Mouse (Mus musculus) embryo, embryonic 9.5 days (tissue): Measurements from ENCODE around the gene Ago4.

Source experiments
- DNase-seq: peaks from one replicate; pipeline ENCODE4 v3.0.0-alpha.2; 2017; ENCODE audit errors: extremely low spot score

Gene Ago4

DNA sequence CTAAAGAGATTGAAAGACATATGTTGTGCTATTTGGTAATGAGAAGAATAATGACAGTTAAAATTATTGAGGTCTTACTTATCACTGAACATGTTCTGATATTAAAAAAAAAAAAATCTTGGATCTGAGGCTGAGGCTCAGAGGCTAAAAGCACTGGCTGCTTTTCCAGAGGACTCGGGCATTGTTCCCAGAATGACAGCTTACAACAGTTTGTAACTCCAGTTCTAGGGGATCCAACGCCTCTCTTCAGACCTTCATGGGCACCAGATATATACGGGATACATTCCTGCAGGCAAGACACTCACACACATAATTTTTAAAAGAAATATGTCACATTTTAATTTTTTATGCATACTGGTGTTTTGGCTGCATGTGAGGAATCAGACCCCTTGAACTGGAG, 7.1 kb downstream of the Ago4 start:
- no peak for DNase-seq

- no peak for DNase-seq
These were observed 20.8 kb downstream of the Ago4 start for GRCm38 (mm10) chr4:126512308-126513066.

GRCm38 (mm10) chr4:126511013-126511412, 22.3 kb downstream of the Ago4 start:
- no peak for DNase-seq

DNA sequence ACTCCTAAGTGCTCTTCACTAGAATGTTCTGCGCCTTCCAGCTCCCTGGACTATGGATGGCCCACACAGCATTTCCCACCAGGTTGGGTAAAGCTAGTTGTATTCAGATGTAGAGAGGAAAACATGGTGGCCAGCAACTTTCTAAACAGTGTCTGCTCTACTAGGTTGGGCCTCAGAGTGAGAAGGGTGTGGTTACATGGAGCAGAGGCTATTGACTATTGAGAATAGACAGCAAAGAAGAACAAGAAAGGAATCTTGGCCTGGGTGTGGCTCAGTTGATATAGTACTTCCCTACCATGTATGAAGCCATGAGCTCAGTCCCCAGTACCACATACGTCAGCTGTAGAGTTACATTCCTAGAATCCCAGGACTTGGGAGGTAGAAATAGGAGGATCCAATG, 24.2 kb downstream of the Ago4 start:
- DNase-seq: no peak

DNA sequence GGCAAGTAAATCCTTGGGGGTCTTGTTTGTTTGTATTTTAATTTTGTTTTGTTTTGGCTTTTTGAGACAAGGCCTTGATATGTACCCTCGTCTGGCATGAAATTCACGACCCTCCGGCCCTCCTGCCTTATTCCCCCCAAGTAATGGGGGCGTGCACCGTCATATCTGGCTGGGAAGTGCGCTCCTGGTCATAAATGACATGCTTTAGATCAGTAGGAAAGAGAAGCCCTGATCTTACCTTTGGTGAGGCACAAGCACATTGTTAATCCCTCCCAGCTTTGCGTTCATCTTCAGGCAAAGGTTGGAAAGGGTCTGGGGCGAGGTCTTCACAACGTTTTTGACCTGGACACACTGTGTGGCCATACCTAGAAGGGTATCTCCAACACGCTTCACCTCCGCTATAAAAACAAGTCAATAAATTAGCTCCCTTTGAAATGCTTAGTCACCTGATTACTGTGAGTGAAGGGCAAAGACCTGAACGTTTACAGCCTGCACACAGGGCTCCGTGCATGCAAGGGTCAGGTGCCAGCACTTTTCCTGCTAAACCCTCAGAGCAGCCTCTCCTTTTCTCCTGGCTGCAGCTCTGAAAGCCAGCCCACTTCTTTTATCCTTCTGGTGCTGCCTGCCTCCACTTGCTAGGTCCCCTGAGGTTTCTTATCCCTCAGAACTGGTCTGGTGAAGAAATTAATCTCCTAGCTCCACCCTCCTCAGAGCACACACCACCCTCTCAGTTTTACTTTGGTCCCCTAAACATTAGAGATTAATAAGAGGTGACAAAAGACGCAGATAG, 25.0 kb downstream of the Ago4 start:
- no peak for DNase-seq

GRCm38 (mm10) chr4:126502977-126503309, 30.3 kb downstream of the Ago4 start:
- no peak for DNase-seq

DNA sequence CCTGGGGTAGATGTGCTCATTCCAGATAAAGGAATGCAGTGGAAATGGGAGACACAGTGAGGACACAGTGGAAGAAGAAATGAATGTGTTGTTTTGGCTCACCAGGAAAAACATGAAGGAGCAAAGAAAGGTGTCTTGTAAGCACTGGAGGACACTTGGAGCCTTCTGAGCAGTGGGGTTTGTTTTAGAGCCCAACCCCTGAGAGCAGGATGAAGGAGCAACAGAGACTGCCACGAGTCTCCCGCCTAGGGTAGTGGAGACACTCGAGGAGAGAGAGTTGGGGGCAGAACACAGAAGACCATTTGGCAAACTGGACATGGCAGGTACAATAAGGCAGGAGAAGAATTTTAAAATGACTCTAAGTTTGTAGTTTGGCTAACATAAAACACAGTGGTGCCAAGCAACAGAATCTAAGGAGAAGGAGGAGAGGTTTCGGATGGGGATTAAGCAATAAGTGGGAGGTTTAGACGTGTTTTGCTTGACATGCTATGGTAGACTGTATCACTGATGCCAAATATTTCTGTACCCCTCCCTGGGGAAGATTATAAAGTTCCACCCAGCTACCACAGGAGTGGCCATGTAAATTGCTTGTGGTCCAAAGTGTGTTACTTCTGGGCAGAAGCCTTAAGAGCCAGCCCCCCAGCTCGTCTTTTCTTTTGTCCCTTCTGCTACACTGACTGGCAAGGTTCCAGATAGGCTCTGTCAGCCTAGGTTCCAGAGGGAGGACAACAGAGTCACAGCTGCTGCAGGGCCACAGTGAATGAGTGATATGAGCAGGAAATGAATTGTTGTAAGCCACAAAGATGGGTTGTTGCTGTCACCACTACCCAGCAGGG, 30.9 kb downstream of the Ago4 start:
- no peak for DNase-seq

GRCm38 (mm10) chr4:126498601-126499000, 34.7 kb downstream of the Ago4 start:
- no peak for DNase-seq

DNA sequence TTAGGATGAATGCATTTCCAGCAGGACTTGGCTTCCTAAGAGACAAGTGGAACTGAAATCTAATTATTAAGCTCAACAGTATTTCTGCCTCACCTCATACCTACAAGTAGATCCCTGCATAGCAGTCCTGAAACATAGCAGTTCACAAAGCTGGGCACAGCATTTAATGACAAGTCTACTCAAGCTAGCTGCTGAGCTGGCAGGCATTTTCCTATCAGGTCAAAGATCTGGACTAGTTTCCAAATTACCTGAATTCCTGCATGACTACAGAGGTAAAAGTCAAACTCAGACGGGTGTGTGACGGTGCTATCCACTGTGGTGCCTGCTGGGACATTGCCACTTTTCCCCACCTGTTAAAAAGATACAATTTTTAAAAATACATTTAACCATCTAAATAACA, 36.3 kb downstream of the Ago4 start:
- DNase-seq: no peak

DNA sequence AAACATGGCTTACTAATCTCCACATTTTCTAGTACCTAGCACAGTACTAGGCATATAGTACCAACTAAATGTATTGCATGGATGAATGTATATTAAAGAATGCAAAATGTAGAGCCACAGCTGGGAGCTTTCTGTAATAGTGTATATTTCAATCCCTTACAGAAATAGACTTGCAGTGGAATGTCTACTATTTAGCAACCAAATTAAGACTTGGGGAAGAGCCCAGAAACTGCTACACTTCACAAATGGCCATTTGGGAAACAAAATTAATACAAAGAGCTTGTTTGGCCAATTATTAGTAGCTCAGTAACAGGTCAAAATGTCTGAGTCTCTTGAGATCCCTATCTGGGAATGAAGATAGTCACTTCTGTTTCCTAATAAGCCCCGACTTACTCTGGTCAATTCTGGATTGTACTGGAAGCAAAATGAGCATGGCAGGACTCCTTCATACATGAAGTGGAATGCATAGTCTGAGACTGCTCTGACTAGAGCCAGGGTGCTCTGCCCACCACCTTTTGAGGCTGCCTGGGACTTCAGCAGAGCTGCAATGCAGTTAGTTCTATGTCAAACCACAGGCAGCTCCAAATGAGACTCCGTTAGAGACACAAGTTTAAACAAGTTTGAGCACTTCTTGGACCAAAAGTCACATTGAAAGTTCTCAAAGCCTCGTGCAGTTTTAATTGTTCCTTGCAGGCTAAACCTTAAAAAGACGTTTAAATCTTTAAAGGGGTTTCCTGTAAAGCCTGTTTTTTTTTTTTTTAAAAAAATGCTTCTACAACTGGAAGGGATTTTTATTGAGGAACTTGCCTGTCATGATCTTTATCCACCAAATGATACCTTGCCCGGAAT, 37.1 kb downstream of the Ago4 start:
- no peak for DNase-seq

DNA sequence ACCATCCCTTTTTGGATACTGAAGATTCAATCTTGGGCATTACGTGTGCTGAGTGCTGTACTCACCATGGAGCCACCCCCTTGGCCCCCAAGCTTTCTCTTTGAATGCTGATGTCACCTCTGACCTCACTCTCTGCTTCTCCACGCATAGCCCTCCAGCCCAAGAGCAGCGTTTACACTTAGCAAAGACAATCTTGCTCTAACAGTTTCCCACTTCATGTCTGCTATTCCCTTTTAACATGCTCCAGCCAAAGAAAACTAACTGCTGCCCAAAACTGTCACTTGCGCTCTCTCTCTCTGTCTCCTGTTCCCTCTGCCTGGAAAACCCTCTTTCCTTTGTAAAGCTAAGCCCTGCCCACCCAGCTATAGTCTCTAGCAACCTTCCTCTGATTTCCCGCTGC, 37.8 kb downstream of the Ago4 start:
- no peak for DNase-seq

DNA sequence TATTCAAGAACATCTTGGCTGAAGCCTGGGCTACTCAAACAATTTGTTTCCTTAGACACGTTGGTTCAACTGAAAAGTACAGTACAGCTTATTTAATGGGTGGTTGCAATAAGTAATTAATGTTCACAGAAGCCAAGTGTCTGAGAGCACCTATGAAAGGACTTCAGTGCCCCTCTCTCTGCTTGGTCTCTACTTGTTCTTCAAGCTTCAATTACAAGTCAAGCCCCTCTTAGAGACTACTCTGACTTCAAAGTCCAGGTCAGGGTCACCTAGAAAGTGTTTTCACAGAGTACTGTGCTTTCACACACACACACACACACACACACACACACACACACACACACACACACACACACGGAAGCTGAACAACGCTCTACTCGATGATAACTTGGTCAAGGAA, 39.9 kb downstream of the Ago4 start:
- no peak for DNase-seq

DNA sequence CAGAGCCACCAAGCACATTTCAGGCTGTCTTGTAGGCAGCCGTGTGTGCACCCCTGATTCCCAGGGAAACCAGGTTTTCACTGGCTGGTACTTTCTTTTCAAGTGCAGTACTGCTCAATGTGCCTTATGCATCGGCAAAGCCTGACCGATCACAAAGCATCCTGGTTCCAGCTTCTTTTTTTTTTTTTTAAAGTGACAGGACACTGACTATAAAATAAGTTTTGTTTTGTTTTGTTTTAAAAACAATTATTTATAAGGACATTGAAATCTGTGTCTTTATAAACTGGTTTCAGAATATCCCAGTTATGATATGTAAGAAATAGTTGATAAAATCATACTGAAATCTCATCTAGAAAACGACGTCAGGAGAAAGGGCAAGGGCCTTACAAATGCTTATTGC, 41.3 kb downstream of the Ago4 start:
- no peak for DNase-seq

DNA sequence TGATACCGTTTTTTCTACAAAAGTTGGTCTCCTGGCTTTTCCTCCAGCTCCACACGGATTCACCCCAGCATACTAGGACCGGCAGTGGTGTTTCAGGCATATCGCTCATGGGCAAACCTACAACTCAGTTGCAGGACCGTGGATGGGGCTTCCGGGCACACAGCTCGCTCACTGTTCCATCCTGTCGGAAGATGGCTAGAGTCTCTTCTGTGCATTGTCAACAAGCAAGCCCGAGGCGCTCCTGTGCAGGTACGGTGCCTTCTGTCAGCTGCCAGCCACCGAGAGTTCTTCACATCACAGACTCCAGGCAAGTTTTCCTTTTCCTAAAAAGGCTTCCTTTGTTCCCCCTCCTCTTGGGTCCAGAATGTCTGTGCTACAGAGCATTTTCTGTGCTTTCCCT, 42.5 kb downstream of the Ago4 start:
- DNase-seq: no peak

DNA sequence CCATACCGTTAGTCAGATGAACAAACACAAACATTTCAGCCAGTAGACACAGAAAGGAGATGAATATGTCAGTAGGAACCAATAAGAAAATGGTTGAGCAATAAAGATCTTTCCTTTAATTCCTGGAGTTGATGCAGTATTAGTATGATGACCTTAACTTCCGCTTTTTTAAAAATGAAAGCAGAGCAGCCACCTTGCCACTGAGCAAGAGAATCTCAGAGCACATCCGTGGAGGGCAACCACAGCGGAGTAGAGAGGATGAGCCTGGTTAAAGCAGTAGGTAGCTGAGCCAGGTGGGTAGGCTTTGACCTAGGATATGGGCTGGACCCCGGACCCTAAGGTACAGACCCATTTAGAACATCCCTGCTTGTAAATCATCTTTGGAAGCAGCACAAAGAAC, 43.5 kb downstream of the Ago4 start:
- no peak for DNase-seq

- DNase-seq: no peak
These were observed 47.1 kb downstream of the Ago4 start for GRCm38 (mm10) chr4:126486217-126486616.

DNA sequence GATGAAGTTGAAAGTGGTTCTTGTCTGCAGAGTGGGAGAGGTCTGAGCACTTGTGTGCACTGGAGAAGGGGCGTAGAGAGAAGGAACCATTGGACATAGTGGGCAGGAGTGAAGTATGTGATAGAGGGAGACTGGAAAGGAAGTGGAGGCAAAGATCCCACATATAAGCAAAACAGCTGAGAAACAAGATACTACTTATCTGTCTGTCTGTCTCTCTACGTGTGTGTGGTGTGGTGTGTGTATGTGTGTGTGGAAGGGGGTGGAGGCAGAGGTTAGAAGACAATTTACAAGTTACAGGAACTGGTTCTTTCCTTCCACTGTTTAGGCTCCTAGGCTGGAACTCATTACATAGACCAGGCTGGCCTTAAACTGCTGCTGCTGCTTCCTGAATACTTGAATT, 48.2 kb downstream of the Ago4 start:
- no peak for DNase-seq

DNA sequence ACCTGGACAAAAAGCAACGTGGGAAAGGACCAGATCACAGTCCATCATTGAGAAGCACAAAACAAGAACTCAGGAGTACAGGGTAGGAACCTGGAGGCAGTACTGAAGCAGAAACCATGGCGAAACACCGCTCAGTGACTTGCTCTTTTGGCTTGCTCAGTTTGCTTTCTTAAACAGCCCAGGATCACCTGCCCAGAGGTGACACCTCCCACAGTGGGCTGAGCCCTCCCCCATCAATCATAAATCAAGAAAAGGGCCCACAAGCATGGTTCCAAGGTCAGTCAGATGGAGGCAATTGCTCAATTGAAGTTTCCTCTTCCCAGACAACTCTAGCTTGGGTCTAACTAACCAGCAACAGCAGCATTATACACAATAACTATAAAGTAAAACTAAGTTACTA, 49.4 kb downstream of the Ago4 start:
- DNase-seq: no peak

- no peak for DNase-seq
These were observed 50.3 kb downstream of the Ago4 start for GRCm38 (mm10) chr4:126482951-126483350.

DNA sequence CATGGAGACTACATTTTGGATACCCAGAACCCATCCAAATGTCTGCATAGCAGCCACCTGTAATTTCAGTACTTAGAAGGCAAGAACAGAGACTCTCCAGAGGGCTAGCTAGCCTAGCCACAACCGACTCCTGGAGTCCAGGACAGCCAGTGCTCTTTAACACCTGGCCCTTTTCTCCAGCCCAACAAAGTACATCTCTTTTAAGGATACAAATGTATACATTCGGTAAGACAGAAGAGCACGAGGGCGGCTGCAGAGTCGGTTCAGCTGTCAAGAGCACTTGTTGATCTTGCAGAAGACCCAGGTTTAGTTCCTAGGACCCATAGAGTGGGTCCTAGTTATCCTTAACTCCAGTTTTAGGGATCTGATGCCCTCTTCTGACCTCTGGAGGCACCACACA, 51.8 kb downstream of the Ago4 start:
- DNase-seq: no peak

GRCm38 (mm10) chr4:126480288-126480687, 53.0 kb downstream of the Ago4 start:
- no peak for DNase-seq

DNA sequence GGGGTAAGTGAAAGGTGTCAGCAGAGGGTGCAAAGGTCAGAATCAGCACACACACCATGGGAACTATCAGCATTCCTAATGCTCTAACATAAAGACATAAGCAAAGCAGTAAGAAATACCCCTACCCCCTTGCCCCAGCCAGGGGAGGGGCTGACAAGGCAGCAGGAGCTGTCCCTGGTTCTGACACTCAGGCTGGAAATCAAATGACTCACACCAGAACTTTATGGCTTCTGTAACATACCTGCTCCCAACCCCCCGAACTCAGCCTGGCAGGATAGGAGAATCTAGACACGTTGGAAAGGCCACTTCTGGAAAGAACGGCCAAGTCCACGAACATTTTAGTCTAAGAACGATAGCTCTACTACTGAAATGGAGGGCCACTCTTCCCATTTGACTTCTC, 60.2 kb downstream of the Ago4 start:
- no peak for DNase-seq
